Mouse (Mus musculus): ENCODE results near the gene Lce1b. TPM values are rescaled to one million over a fixed set of nuclear protein-coding genes. Genes with fewer than 3 reads are reported as not detected.

Gene Lce1b
- total RNA-seq, 2 experiments from 2014 or later, result not detected

GRCm38 (mm10) chr3:92609804-92610203, 46.9 kb downstream of the Lce1b start:
- DNase-seq (ENCODE audit: extremely low spot score in 1 of 2, low spot score in 2 of 2), result no peak
- TF ChIP-seq CTCF (IDR thresholded peaks at IDR 0.05), result no peak
- Histone ChIP-seq H3K4me3 (no peak overlapping the region), H3K27ac (no peak overlapping the region)
- intact Hi-C loops (cut with DNase I), result loop anchor here (10.0 kb wide), 1 partner anchor 215 kb away; no protein-coding TSS in a partner anchor

- no peak within 1 kb of the TSS for H3K4me3 ChIP-seq
- DNase-seq (ENCODE audit: extremely low spot score in 1 of 2, low spot score in 2 of 2), result no peak
- intact Hi-C loops (cut with DNase I), result loop anchor here (10.0 kb wide), 1 partner anchor 213 kb away; no protein-coding TSS in a partner anchor
- TF ChIP-seq CTCF (IDR thresholded peaks at IDR 0.05), result no peak
- no peak within 1 kb of the TSS for H3K27ac ChIP-seq
Observed at GRCm38 (mm10) chr3:92607392-92607791, 49.3 kb downstream of the Lce1b start, which contains the start of gene 2210017I01Rik. 2210017I01Rik (minus strand) TSS chr3:92607492.

Other genes starting within 250 kb of the Lce1b start
- gene Sprr2i, start 248.9 kb downstream of the Lce1b start, total RNA-seq (2021), result not detected
- gene Sprr2j-ps, start 238.8 kb downstream of the Lce1b start, total RNA-seq (2021), result not detected
- gene Gm9774, start 227.5 kb downstream of the Lce1b start, total RNA-seq (2021), result 1 to 10 TPM in 1 of 2 experiments, under 1 TPM in 1; 0.98 to 3.2 TPM
- not detected for gene Sprr2k, start 224.3 kb downstream of the Lce1b start, total RNA-seq (2021)
- not detected for gene Sprr1b, start 218.1 kb downstream of the Lce1b start, total RNA-seq (2021)
- gene Sprr3, start 198.2 kb downstream of the Lce1b start, total RNA-seq (2021), result not detected
- not detected for gene Sprr1a, start 171.0 kb downstream of the Lce1b start, total RNA-seq (2021)
- not detected for gene Sprr4, start 156.4 kb downstream of the Lce1b start, total RNA-seq (2021)
- gene 2310046K23Rik, start 122.4 kb downstream of the Lce1b start, total RNA-seq (2021), result not detected
- gene Ivl, start 83.2 kb downstream of the Lce1b start, total RNA-seq (2021), result not detected
- not detected for gene Smcp, start 67.9 kb downstream of the Lce1b start, total RNA-seq (2021)
- not detected for gene 2210017I01Rik, start 49.4 kb downstream of the Lce1b start, total RNA-seq (2021)
- not detected for gene Lce6a, start 35.3 kb downstream of the Lce1b start, total RNA-seq (2021)
- gene Lce1a1, start 8.6 kb downstream of the Lce1b start, total RNA-seq (2021), result not detected
- not detected for gene Lce1a2, start 13.4 kb upstream of the Lce1b start, total RNA-seq (2021)
- gene Lce1c, start 22.3 kb upstream of the Lce1b start, total RNA-seq (2021), result not detected
- not detected for gene Lce1d, start 30.3 kb upstream of the Lce1b start, total RNA-seq (2021)
- not detected for gene Lce1e, start 52.1 kb upstream of the Lce1b start, total RNA-seq (2021)
- not detected for gene Lce1f, start 63.4 kb upstream of the Lce1b start, total RNA-seq (2021)
- not detected for gene Gm38119, start 82.2 kb upstream of the Lce1b start, total RNA-seq (2021)
- not detected for gene Lce1g, start 95.4 kb upstream of the Lce1b start, total RNA-seq (2021)
- not detected for gene Lce1h, start 108.1 kb upstream of the Lce1b start, total RNA-seq (2021)
- gene Lce1i, start 122.0 kb upstream of the Lce1b start, total RNA-seq (2021), result not detected
- not detected for gene Lce1j, start 133.6 kb upstream of the Lce1b start, total RNA-seq (2021)
- gene Lce1k, start 151.0 kb upstream of the Lce1b start, total RNA-seq (2021), result not detected
- not detected for gene Kprp, start 170.3 kb upstream of the Lce1b start, total RNA-seq (2021)
- gene Lce1l, start 194.4 kb upstream of the Lce1b start, total RNA-seq (2021), result not detected
- gene 2310050C09Rik, start 213.3 kb upstream of the Lce1b start, total RNA-seq (2021), result not detected